Comparison of ENCODE assay signal across 1 mouse cellular context in the genomic region with DNA sequence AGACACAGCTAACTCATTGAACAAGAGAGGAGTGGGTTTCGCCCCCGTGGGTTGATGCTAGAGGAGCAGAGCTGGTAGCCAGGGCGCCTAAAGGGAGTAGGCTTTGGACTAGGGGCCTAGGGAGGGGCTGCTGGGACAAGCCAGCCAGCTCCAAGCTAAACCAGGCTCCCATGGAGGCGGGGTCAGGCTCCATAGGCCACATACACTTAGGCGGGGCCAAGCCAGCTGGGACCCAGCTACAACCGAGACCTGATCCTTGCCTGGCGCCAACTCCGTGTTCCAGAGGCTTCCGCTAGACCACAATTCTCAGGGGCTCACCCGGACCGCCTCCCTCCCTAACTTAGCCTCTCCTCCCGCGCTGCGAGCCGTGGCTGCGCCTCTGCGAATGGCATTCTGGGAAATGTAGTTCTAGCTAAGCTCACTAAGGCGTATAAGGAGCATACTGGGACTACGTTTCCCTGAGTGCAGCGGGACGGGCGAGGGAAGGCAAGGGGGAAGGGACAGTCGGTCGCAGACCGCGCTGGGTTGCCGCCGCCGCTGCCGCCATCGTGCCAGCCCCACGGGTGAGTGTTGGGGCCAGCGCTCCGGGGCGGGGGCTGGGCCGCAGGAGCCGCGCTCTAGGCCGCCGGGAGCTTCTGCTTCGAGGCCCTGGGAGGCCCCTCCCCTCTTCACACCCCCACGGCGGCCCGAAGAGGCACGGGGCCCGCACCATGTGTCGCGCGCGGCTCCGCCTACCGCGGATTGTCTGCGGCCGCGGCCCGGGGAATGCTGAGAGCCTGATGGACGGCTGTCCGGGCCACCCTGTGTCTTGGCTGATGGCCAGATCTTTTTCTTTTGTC.
TF ChIP-seq lines count a peak whose summit lies in the region.

A gene (plus strand): TSS at position 438 of the 839 bp plus-strand sequence.

TF ChIP-seq in MEL, 35 proteins besides CTCF, POLR2A, EP300 and RAD21 (continued from another document):
- TF ChIP-seq NRF1 (IDR thresholded peaks at IDR 0.05; ENCODE audit: insufficient read depth, low read depth, low read length, poor library complexity, severe bottlenecking): no peak
- TF ChIP-seq TBP (IDR thresholded peaks at IDR 0.05; ENCODE audit: low read depth, low read length): peak; percentile 70; the same call in 1 of the 2 replicates
- TF ChIP-seq TCF12 (IDR thresholded peaks at IDR 0.05; ENCODE audit: low read depth, low read length): peak; percentile 18; the same call in 1 of the 2 replicates
- TF ChIP-seq MAX (IDR thresholded peaks at IDR 0.05; ENCODE audit: low read length): peak; percentile 83
- TF ChIP-seq SIN3A (IDR thresholded peaks at IDR 0.05; ENCODE audit: low read length): peak; percentile 74
- TF ChIP-seq E2F4 (IDR thresholded peaks at IDR 0.05; ENCODE audit: borderline replicate concordance, low read depth, low read length): peak; percentile 90; the same call in 1 of the 2 replicates
TF ChIP-seq in MEL: peak in this region for 16.
